In the genomic region with DNA sequence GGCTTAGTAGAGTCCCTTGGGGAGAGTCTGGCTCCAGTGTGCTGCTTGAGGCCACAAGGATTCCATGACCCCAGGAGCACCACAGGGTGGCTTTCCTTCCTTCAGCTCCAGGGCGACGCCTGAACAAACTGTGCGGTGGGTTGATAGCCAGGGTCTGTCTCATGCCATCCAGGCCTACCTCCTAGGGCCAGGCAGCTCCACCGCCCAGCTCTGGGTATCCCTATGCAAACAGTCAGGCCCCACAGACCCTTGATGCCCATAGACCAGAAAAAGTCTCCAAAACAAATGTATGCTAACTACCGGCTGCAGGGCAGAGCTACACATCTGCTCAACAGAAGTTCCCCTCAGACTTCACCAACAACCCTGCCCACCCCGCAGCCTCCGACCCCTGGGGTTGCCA, we compare ENCODE assay signal across 12 mouse cellular contexts. TPM values are rescaled to one million over a fixed set of nuclear protein-coding genes. Genes with fewer than 3 reads are reported as not detected.
DNase-seq lines count a peak whose midpoint lies in the region; ATAC-seq lines count a peak whose summit lies in the region.
"Had no signal": no experiment of that assay in that cellular context is flagged by ENCODE, and none has a peak within 500 bp of the region (broad histone marks: within the 10 kb centered on the region; RNA-seq: fewer than 3 reads in every experiment).

No protein-coding gene starts in this region.

- peak overlapping the region; percentile 74 for H3K4me3 ChIP-seq in heart, embryonic 15.5 days
- no peak overlapping the region for H3K4me3 ChIP-seq in heart, embryonic 12.5 days
- peak overlapping the region; percentile 63; the same call in 1 of the 2 replicates for H3K4me3 ChIP-seq in brown adipose tissue, adult 24 weeks (ENCODE audit: insufficient read depth, low read depth, low read length)
- no peak overlapping the region for H3K4me3 ChIP-seq in forebrain, embryonic 15.5 days
- peak overlapping the region; percentile 53; the same call in 1 of the 2 replicates for H3K4me3 ChIP-seq in midbrain, embryonic 13.5 days (replicated peaks)

- H3K36me3 ChIP-seq in heart, embryonic 15.5 days: no peaks in the 10 kb centered on the region
- no peaks in the 10 kb centered on the region for H3K36me3 ChIP-seq in heart, embryonic 12.5 days
- no peaks in the 10 kb centered on the region for H3K36me3 ChIP-seq in forebrain, embryonic 15.5 days
- H3K36me3 ChIP-seq in midbrain, embryonic 13.5 days: no peaks in the 10 kb centered on the region

- no peak overlapping the region for H3K27ac ChIP-seq in heart, embryonic 15.5 days
- no peak overlapping the region for H3K27ac ChIP-seq in heart, embryonic 12.5 days (ENCODE audit: poor library complexity, severe bottlenecking)
- no peak overlapping the region for H3K27ac ChIP-seq in brown adipose tissue, adult 24 weeks (replicated peaks; ENCODE audit: low read depth, low read length)
- H3K27ac ChIP-seq in forebrain, embryonic 15.5 days (replicated peaks): no peak overlapping the region
- 0 out of 2 replicates have a peak overlapping the region, but pooled peaks have one; percentile 55 for H3K27ac ChIP-seq in midbrain, embryonic 13.5 days
- H3K27ac ChIP-seq: macrophage had no signal

- no peak for DNase-seq in cerebellum, adult 18-20 months
- no peak for DNase-seq in thymus, postnatal 25 days
- no peak for DNase-seq in B cell, adult 2 months
- DNase-seq: adrenal gland, adult 2 months; kidney, postnatal 25 days; right cerebral cortex, postnatal 25 days had no signal

- peaks cover 41% of the 10 kb centered on the region for H3K4me1 ChIP-seq in heart, embryonic 15.5 days (replicated peaks)
- H3K4me1 ChIP-seq in heart, embryonic 12.5 days (replicated peaks): peaks cover 26% of the 10 kb centered on the region
- H3K4me1 ChIP-seq in brown adipose tissue, adult 24 weeks (ENCODE audit: control insufficient read depth, insufficient read depth, insufficient read length, low read length): no peaks in the 10 kb centered on the region
- H3K4me1 ChIP-seq in forebrain, embryonic 15.5 days: peaks cover 20% of the 10 kb centered on the region
- peaks cover 23% of the 10 kb centered on the region for H3K4me1 ChIP-seq in midbrain, embryonic 13.5 days (replicated peaks)

- peak overlapping the region; percentile 100 for H3K4me2 ChIP-seq in heart, embryonic 15.5 days
- no peak overlapping the region for H3K4me2 ChIP-seq in heart, embryonic 12.5 days
- H3K4me2 ChIP-seq in forebrain, embryonic 15.5 days (replicated peaks): 0 out of 2 replicates have a peak overlapping the region, but pooled peaks have one; percentile 94
- peak overlapping the region; percentile 88 for H3K4me2 ChIP-seq in midbrain, embryonic 13.5 days (replicated peaks)

- ATAC-seq in heart, embryonic 15.5 days (replicated peaks; ENCODE audit: insufficient number of reproducible peaks, insufficient read depth, low FRiP score, low read depth): no peak
- ATAC-seq in heart, embryonic 12.5 days (ENCODE audit: insufficient number of reproducible peaks, low FRiP score): no peak
- no peak for ATAC-seq in forebrain, embryonic 15.5 days (replicated peaks)
- ATAC-seq in midbrain, embryonic 13.5 days: no peak

- no peaks in the 10 kb centered on the region for H3K9me3 ChIP-seq in heart, embryonic 15.5 days (replicated peaks)
- 0 out of 2 replicates have a peak, but pooled peaks cover 5% of the 10 kb centered on the region for H3K9me3 ChIP-seq in heart, embryonic 12.5 days (replicated peaks)
- no peaks in the 10 kb centered on the region for H3K9me3 ChIP-seq in forebrain, embryonic 15.5 days
- no peaks in the 10 kb centered on the region for H3K9me3 ChIP-seq in midbrain, embryonic 13.5 days

- 56% methylated on average over 7 of the region's 7 CpGs for WGBS in heart, embryonic 15.5 days
- WGBS in heart, embryonic 12.5 days: 49% methylated on average over 7 of the region's 7 CpGs
- WGBS in forebrain, embryonic 15.5 days: 54% methylated on average over 7 of the region's 7 CpGs
- WGBS in midbrain, embryonic 13.5 days: 34% methylated on average over 7 of the region's 7 CpGs

- H3K9ac ChIP-seq in heart, embryonic 15.5 days: no peak overlapping the region
- no peak overlapping the region for H3K9ac ChIP-seq in heart, embryonic 12.5 days
- H3K9ac ChIP-seq in forebrain, embryonic 15.5 days (replicated peaks): no peak overlapping the region
- 0 out of 2 replicates have a peak overlapping the region, but pooled peaks have one; percentile 67 for H3K9ac ChIP-seq in midbrain, embryonic 13.5 days (replicated peaks)

- peaks cover 42% of the 10 kb centered on the region for H3K27me3 ChIP-seq in heart, embryonic 15.5 days
- H3K27me3 ChIP-seq in heart, embryonic 12.5 days (replicated peaks): peaks cover 71% of the 10 kb centered on the region
- H3K27me3 ChIP-seq in forebrain, embryonic 15.5 days: peaks cover 44% of the 10 kb centered on the region
- H3K27me3 ChIP-seq in midbrain, embryonic 13.5 days: peaks cover 72% of the 10 kb centered on the region

RNA-seq across cellular contexts. Expression of a gene that starts 1.7 kb away (rescaled TPM):
- 21.4 and 34.5 TPM in 2 replicates for polyA plus RNA-seq in heart, embryonic 15.5 days (2015; fragmentation: Nextera tagmentation; extraction: Ambion mirVana)
- polyA plus RNA-seq in heart, embryonic 12.5 days (2016; fragmentation: Nextera tagmentation; extraction: Ambion mirVana): 10.1 and 10.6 TPM in 2 replicates
- polyA plus RNA-seq in brown adipose tissue, adult 24 weeks (2012; ENCODE audit: insufficient read depth, insufficient read length, missing spikeins): 6.3 and 11.7 TPM in 2 replicates
- polyA plus RNA-seq in forebrain, embryonic 15.5 days (2015; fragmentation: Nextera tagmentation; extraction: Ambion mirVana): 23.5 and 24.6 TPM in 2 replicates
- 22.1 and 32.0 TPM in 2 replicates for polyA plus RNA-seq in midbrain, embryonic 13.5 days (2015; fragmentation: Nextera tagmentation; extraction: Ambion mirVana)

RNA-seq across cellular contexts. Expression of a gene that starts 15.7 kb away (rescaled TPM):
- polyA plus RNA-seq in heart, embryonic 15.5 days (2015; fragmentation: Nextera tagmentation; extraction: Ambion mirVana): not detected in 2 replicates
- not detected in 2 replicates for polyA plus RNA-seq in heart, embryonic 12.5 days (2016; fragmentation: Nextera tagmentation; extraction: Ambion mirVana)
- polyA plus RNA-seq in brown adipose tissue, adult 24 weeks (2012; ENCODE audit: insufficient read depth, insufficient read length, missing spikeins): not detected in 2 replicates
- 0.28 and 0.37 TPM in 2 replicates for polyA plus RNA-seq in forebrain, embryonic 15.5 days (2015; fragmentation: Nextera tagmentation; extraction: Ambion mirVana)
- 0.11 and 0.14 TPM in 2 replicates for polyA plus RNA-seq in midbrain, embryonic 13.5 days (2015; fragmentation: Nextera tagmentation; extraction: Ambion mirVana)
- polyA plus RNA-seq: macrophage had no signal

RNA-seq across cellular contexts. Expression of a gene that starts 39.8 kb away (rescaled TPM):
- 589 and 818 TPM in 2 replicates for polyA plus RNA-seq in heart, embryonic 15.5 days (2015; fragmentation: Nextera tagmentation; extraction: Ambion mirVana)
- 682 and 719 TPM in 2 replicates for polyA plus RNA-seq in heart, embryonic 12.5 days (2016; fragmentation: Nextera tagmentation; extraction: Ambion mirVana)
- polyA plus RNA-seq in brown adipose tissue, adult 24 weeks (2012; ENCODE audit: insufficient read depth, insufficient read length, missing spikeins): 1,161 and 1,254 TPM in 2 replicates
- polyA plus RNA-seq in forebrain, embryonic 15.5 days (2015; fragmentation: Nextera tagmentation; extraction: Ambion mirVana): 390 and 438 TPM in 2 replicates
- polyA plus RNA-seq in midbrain, embryonic 13.5 days (2015; fragmentation: Nextera tagmentation; extraction: Ambion mirVana): 414 and 419 TPM in 2 replicates

Comparison
In these comparisons a context has a peak if more than half of its experiments do, and no peak if none do; other contexts are left out.
1. H3K4me3 ChIP-seq: peak in heart, embryonic 15.5 days (single experiment), brown adipose tissue, adult 24 weeks (single experiment) and midbrain, embryonic 13.5 days (single experiment); none in heart, embryonic 12.5 days (single experiment) and forebrain, embryonic 15.5 days (single experiment).